Mouse (Mus musculus) limb, embryonic 13.5 days (tissue): ENCODE measurements around the gene Upk3b. TPM values are rescaled to one million over a fixed set of nuclear protein-coding genes. Genes with fewer than 3 reads are reported as not detected.
"Not testable (repeated sequence)": the region's sequence is repeated elsewhere in the genome, so short reads cannot be mapped to it uniquely, and the experiment has no call there.

ENCODE experiments used
- ATAC-seq: fragments of 200-750 bp; cut with Nextera tagmentation; 2 replicates; pipeline ENCODE4 v1.8.0; 2017; ENCODE audit warnings: low read depth, moderate number of reproducible peaks, moderate TSS enrichment; ENCODE audit not compliant: low FRiP score
- H3K27ac ChIP-seq: fragments of 300-500 bp; sonication (generic); 2 replicates; pipeline ENCODE4 v1.5.1; 2015; ENCODE audit warnings: inconsistent platforms, mild to moderate bottlenecking, moderate library complexity
- H3K27me3 ChIP-seq: fragments of 300-500 bp; sonication (generic); 2 replicates; pipeline ENCODE4 v1.6.1; 2015; ENCODE audit warnings: mild to moderate bottlenecking, inconsistent platforms
- H3K36me3 ChIP-seq: fragments of 300-500 bp; sonication (generic); 2 replicates; pipeline ENCODE4 v1.6.1; 2015; ENCODE audit warnings: inconsistent platforms, mild to moderate bottlenecking, moderate library complexity
- H3K4me1 ChIP-seq: fragments of 300-500 bp; sonication (generic); 2 replicates; pipeline ENCODE4 v1.6.1; 2015; ENCODE audit warnings: inconsistent platforms
- H3K4me2 ChIP-seq: fragments of 300-500 bp; sonication (generic); replicated peaks from 2 replicates; pipeline ENCODE4 v1.6.1; 2015; ENCODE audit warnings: inconsistent platforms, mild to moderate bottlenecking, moderate library complexity
- H3K4me3 ChIP-seq: fragments of 300-500 bp; sonication (generic); 2 replicates; pipeline ENCODE4 v1.5.1; 2015; ENCODE audit warnings: moderate library complexity, mild to moderate bottlenecking, inconsistent platforms
- H3K9ac ChIP-seq: fragments of 300-500 bp; sonication (generic); 2 replicates; pipeline ENCODE4 v1.6.1; 2015; ENCODE audit warnings: mild to moderate bottlenecking, inconsistent platforms
- H3K9me3 ChIP-seq: fragments of 300-500 bp; sonication (generic); 2 replicates; pipeline ENCODE4 v1.6.1; 2016; ENCODE audit warnings: inconsistent platforms
- WGBS: fragments of 180-500 bp; shearing (Covaris S2); methylation state at CpG from one replicate; pipeline ENCODE4 v1.1.7; 2015; 5-methylcytosine and 5-hydroxymethylcytosine counted together
- polyA plus RNA-seq: library from polyadenylated mRNA; unstranded; fragments of >200 nt; fragmentation: Nextera tagmentation; extraction: Ambion mirVana; gene quantifications from 2 replicates; pipeline ENCODE4 v1.2.1, GENCODE M21; 2015

Gene Upk3b
- polyA plus RNA-seq, 1 experiment from 2014 or later, result 0.14 TPM

DNA sequence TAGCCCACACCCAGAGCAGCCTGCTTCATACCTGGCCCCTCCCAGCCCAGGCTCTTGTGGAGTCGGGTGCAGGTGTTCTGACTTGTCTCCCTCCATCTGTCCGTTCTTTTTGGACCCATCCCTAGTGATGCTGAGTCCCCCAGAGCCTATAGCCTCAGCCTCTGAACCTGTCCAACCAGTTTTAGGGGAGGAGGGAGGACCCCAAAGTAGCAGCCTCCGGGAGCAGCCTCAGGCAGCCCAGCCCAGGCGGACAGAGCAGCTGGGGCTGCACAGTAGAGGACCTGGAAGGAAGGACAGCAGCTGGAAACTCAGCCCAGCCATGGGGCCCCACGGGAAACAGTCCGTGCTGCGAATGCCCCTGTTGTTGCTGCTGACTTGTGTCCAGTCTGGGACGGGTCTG lies 18.8 kb downstream of the Upk3b start:
- Histone ChIP-seq H3K9ac (0 out of 2 replicates have a peak overlapping the region, but pooled peaks have one; percentile 39), H3K36me3 (no peaks in the 10 kb centered on the region), H3K27me3 (peaks cover 27% of the 10 kb centered on the region), H3K4me3 (no peak overlapping the region), H3K4me2 (no peak overlapping the region), H3K27ac (no peak overlapping the region), H3K4me1 (peaks cover 6% of the 10 kb centered on the region), H3K9me3 (no peaks in the 10 kb centered on the region)
- 21% methylated on average over 8 of the region's 8 CpGs for WGBS
- ATAC-seq, result peak; percentile 45; the same call in 1 of the 2 replicates

GRCm38 (mm10) chr5:136061567-136061966 lies 23.3 kb downstream of the Upk3b start:
- WGBS, result 14% methylated on average over 12 of the region's 12 CpGs
- H3K27me3 ChIP-seq, result peaks cover 27% of the 10 kb centered on the region
- no peak for ATAC-seq
- H3K4me1 ChIP-seq, result peaks cover 5% of the 10 kb centered on the region
- H3K9ac ChIP-seq, result no peak overlapping the region
- no peak overlapping the region for H3K4me3 ChIP-seq
- no peaks in the 10 kb centered on the region for H3K9me3 ChIP-seq
- no peaks in the 10 kb centered on the region for H3K36me3 ChIP-seq
- no peak overlapping the region for H3K4me2 ChIP-seq
- no peak overlapping the region for H3K27ac ChIP-seq

DNA sequence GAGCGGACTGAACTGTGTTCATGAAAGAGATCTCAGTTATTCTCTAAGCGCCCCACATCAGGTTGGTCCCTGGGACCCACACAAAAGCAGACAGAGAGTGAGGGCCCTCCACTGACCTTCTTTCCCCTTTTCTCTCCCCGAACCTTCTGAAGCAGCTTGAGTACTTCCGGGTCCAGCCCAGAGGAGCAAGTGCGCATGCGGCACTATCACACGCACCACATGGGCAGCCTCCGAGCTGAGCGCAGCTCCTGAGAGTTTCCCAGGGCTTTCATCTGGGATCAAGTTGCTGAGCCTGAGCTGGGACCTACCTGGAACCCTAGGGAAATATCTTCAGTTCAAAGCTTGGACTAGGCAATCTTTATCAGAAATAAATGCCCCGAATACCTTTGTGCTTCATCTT lies 25.6 kb downstream of the Upk3b start:
- peaks cover 17% of the 10 kb centered on the region; the same call in 1 of the 2 replicates for H3K27me3 ChIP-seq
- H3K4me1 ChIP-seq, result no peaks in the 10 kb centered on the region
- no peak overlapping the region for H3K9ac ChIP-seq
- WGBS, result 88% methylated on average over 10 of the region's 10 CpGs
- H3K4me3 ChIP-seq, result no peak overlapping the region
- H3K9me3 ChIP-seq, result no peaks in the 10 kb centered on the region
- H3K4me2 ChIP-seq, result no peak overlapping the region
- no peak for ATAC-seq
- H3K27ac ChIP-seq, result no peak overlapping the region
- H3K36me3 ChIP-seq, result no peaks in the 10 kb centered on the region

GRCm38 (mm10) chr5:136066404-136067148 lies 28.3 kb downstream of the Upk3b start:
- not testable (repeated sequence) for H3K4me2 ChIP-seq, H3K27me3 ChIP-seq, H3K36me3 ChIP-seq, H3K9me3 ChIP-seq, H3K27ac ChIP-seq, ATAC-seq, H3K4me3 ChIP-seq, H3K4me1 ChIP-seq, H3K9ac ChIP-seq
- 71% methylated on average over 11 of the region's 11 CpGs for WGBS

DNA sequence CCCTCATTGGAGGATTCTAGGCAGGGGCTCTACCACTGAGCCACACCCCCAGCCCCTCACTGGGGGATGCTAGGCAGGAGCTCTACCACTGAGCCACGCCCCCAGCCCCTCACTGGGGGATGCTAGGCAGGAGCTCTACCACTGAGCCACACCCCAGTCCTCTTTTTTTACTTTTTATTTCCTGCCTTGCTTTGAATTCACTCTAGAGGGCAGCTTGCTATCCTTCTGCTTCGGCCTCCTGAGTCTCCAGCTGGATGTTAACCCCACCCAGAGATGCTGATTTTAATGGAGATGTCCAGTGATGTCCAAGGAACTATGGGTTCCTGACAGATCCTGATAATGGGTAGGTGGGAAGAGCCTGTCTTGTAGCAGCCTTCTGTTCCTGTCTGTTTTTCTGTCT lies 31.1 kb downstream of the Upk3b start:
- Histone ChIP-seq H3K9ac (no peak overlapping the region), H3K4me1 (0 out of 2 replicates have a peak, but pooled peaks cover 4% of the 10 kb centered on the region), H3K27ac (no peak overlapping the region), H3K36me3 (no peaks in the 10 kb centered on the region), H3K27me3 (0 out of 2 replicates have a peak, but pooled peaks cover 6% of the 10 kb centered on the region), H3K4me2 (no peak overlapping the region), H3K9me3 (no peaks in the 10 kb centered on the region), H3K4me3 (no peak overlapping the region)
- no peak for ATAC-seq
- 71% methylated on average over 2 of the region's 2 CpGs for WGBS

DNA sequence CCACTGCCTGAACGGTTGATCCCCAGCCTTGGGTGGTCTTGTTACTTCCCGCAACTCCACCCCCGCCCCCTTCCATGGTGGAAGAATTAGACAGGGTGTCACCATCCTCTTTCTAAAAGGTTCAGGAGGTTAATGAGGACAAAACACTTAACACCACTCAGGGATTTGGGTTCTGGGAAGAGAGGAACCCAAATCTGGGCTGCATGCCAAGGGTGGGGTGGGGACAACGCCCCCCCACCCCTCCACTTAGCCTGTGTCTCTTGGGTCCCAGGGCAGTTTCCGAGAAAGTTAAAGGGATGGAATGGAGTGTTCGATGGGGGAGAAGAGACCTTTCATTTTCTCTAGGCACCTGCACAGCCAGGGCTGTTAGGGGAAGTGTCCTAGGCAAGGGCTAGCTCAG lies 34.8 kb downstream of the Upk3b start:
- peaks cover 12% of the 10 kb centered on the region for H3K4me1 ChIP-seq
- 50% methylated on average over 6 of the region's 6 CpGs for WGBS
- H3K4me3 ChIP-seq, result no peak overlapping the region
- 0 out of 2 replicates have a peak, but pooled peaks cover 2% of the 10 kb centered on the region for H3K27me3 ChIP-seq
- no peak overlapping the region for H3K27ac ChIP-seq
- ATAC-seq, result no peak
- H3K36me3 ChIP-seq, result no peaks in the 10 kb centered on the region
- no peak overlapping the region for H3K4me2 ChIP-seq
- no peaks in the 10 kb centered on the region for H3K9me3 ChIP-seq
- H3K9ac ChIP-seq, result no peak overlapping the region

GRCm38 (mm10) chr5:136073526-136073925 lies 35.2 kb downstream of the Upk3b start:
- Histone ChIP-seq H3K4me3 (no peak overlapping the region), H3K9ac (no peak overlapping the region), H3K4me1 (peaks cover 12% of the 10 kb centered on the region), H3K36me3 (no peaks in the 10 kb centered on the region), H3K9me3 (no peaks in the 10 kb centered on the region), H3K27ac (no peak overlapping the region), H3K27me3 (no peaks in the 10 kb centered on the region), H3K4me2 (no peak overlapping the region)
- 59% methylated on average over 11 of the region's 11 CpGs for WGBS
- no peak for ATAC-seq

- ATAC-seq, result no peak
- no peaks in the 10 kb centered on the region for H3K36me3 ChIP-seq
- H3K4me1 ChIP-seq, result peaks cover 12% of the 10 kb centered on the region
- 87% methylated on average over 5 of the region's 5 CpGs for WGBS
- H3K27ac ChIP-seq, result no peak overlapping the region
- no peaks in the 10 kb centered on the region for H3K9me3 ChIP-seq
- no peak overlapping the region for H3K9ac ChIP-seq
- no peak overlapping the region for H3K4me2 ChIP-seq
- no peaks in the 10 kb centered on the region for H3K27me3 ChIP-seq
- no peak overlapping the region for H3K4me3 ChIP-seq
Measured at GRCm38 (mm10) chr5:136075076-136075475, 36.8 kb downstream of the Upk3b start.

DNA sequence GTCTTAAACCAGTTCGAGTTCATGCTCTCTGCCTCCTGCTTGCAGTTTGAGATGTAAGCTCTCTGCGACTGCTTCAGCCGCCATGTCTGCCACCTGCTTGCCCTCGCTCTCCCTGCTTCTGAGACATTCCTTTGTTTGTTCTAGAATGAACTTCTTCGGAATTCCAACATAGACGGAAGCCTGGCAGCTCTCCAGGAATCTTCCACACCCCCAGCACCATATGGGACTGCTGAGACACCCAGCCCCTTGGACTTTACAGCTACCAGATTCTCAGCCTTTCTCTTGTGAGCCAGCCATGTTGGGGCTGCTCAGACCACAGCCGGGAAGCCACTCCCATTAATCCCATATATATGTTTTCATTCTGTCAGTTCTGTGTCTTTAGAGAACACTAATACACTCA lies 38.0 kb downstream of the Upk3b start:
- 40% methylated on average over 7 of the region's 7 CpGs for WGBS
- H3K9ac ChIP-seq, result no peak overlapping the region
- no peaks in the 10 kb centered on the region for H3K27me3 ChIP-seq
- H3K36me3 ChIP-seq, result no peaks in the 10 kb centered on the region
- H3K4me1 ChIP-seq, result peaks cover 12% of the 10 kb centered on the region
- ATAC-seq, result no peak
- H3K4me3 ChIP-seq, result no peak overlapping the region
- no peak overlapping the region for H3K4me2 ChIP-seq
- no peak overlapping the region for H3K27ac ChIP-seq
- H3K9me3 ChIP-seq, result no peaks in the 10 kb centered on the region

- H3K27me3 ChIP-seq, result no peaks in the 10 kb centered on the region
- no peak overlapping the region for H3K27ac ChIP-seq
- H3K9me3 ChIP-seq, result no peaks in the 10 kb centered on the region
- 70% methylated on average over 9 of the region's 9 CpGs for WGBS
- no peak overlapping the region for H3K4me2 ChIP-seq
- no peak overlapping the region for H3K4me3 ChIP-seq
- peaks cover 12% of the 10 kb centered on the region for H3K4me1 ChIP-seq
- no peak for ATAC-seq
- no peaks in the 10 kb centered on the region for H3K36me3 ChIP-seq
- H3K9ac ChIP-seq, result no peak overlapping the region
Measured at GRCm38 (mm10) chr5:136077001-136077550, 38.8 kb downstream of the Upk3b start.

GRCm38 (mm10) chr5:136078136-136078535 lies 39.8 kb downstream of the Upk3b start:
- no peak overlapping the region for H3K4me2 ChIP-seq
- no peak overlapping the region for H3K9ac ChIP-seq
- no peak overlapping the region for H3K4me3 ChIP-seq
- H3K27ac ChIP-seq, result no peak overlapping the region
- no peaks in the 10 kb centered on the region for H3K9me3 ChIP-seq
- peaks cover 9% of the 10 kb centered on the region for H3K4me1 ChIP-seq
- H3K27me3 ChIP-seq, result no peaks in the 10 kb centered on the region
- 93% methylated on average over 5 of the region's 5 CpGs for WGBS
- ATAC-seq, result no peak
- H3K36me3 ChIP-seq, result no peaks in the 10 kb centered on the region

GRCm38 (mm10) chr5:136082345-136082744 lies 44.0 kb downstream of the Upk3b start:
- H3K27me3 ChIP-seq, result peaks cover 18% of the 10 kb centered on the region
- H3K4me3 ChIP-seq, result no peak overlapping the region
- no peak overlapping the region for H3K27ac ChIP-seq
- 82% methylated on average over 4 of the region's 4 CpGs for WGBS
- H3K4me2 ChIP-seq, result no peak overlapping the region
- ATAC-seq, result no peak
- H3K9me3 ChIP-seq, result no peaks in the 10 kb centered on the region
- H3K4me1 ChIP-seq, result peaks cover 19% of the 10 kb centered on the region
- no peak overlapping the region for H3K9ac ChIP-seq
- H3K36me3 ChIP-seq, result no peaks in the 10 kb centered on the region
